Mouse (Mus musculus): ENCODE data around the gene Znrf2.
"Not testable (repeated sequence)": the region's sequence is repeated elsewhere in the genome, so short reads cannot be mapped to it uniquely, and the experiment has no call there.

Znrf2 gene

GRCm38 (mm10) chr6:54849179-54850156 lies 32.8 kb downstream of the Znrf2 start:
- DNase-seq (ENCODE audit: low read depth) = peak; percentile 79

GRCm38 (mm10) chr6:54851778-54852177 lies 35.1 kb downstream of the Znrf2 start:
- DNase-seq (ENCODE audit: low read depth) = peak; percentile 42

DNA sequence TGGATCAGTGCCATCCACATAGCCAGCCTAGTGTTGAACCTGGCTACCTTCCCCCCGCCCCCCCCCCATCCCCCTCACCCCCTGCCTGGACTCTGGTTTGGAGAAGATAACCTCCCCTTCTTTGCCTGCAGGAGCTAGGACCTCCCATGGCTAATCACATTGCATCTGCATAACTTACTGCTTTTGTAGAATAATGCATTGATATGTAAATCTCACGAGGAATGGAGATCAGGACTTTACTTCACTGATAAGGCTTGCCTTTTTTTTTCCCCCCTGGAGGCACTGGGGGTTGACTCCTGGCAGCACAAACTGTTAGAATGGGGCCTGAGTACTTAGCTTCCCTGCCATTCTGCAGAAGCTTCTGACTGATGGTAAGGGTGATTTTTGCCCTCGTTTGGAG lies 36.0 kb downstream of the Znrf2 start:
- DNase-seq (ENCODE audit: low read depth) = no peak

GRCm38 (mm10) chr6:54854859-54855258 lies 38.1 kb downstream of the Znrf2 start:
- peak; percentile 56 for DNase-seq (ENCODE audit: low read depth)

GRCm38 (mm10) chr6:54855801-54856583 lies 39.3 kb downstream of the Znrf2 start:
- no peak for DNase-seq (ENCODE audit: low read depth)

- not testable (repeated sequence) for DNase-seq (ENCODE audit: low read depth)
Observed at GRCm38 (mm10) chr6:54859159-54859558, 42.4 kb downstream of the Znrf2 start.

- no peak for DNase-seq (ENCODE audit: low read depth)
Observed at GRCm38 (mm10) chr6:54860180-54860579, 43.5 kb downstream of the Znrf2 start.

DNA sequence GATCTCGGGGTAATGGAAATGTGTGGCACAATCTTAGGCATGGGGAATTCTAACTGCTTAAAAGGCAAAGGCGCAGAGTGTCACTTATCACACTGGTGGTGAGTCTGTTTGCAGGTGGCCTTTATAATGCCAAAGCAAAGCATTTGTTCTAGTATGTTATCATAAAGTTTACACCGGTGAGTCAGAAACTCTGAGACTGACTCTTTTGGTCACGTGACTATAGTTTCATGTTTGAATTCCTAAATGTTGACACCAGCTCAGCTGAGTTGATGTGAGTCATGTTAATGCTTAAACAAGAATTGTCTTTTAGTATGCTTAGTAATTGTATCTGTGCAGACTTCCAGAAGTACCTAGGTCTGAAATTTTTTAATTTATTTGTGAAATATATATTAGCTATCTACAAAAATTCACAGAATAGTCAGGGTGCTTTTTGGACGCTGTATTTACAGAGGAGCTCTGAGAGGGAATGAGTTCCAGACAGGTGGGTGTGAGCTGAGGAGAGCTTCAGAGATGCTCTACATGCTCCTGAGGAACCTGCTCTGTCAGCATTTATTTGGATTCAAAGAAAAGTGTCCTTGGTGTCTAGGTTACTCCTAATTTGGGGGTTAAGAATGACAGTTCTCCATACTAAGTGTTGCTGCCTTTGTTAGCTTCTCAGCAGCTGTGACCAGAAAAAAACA lies 50.2 kb downstream of the Znrf2 start:
- peak; percentile 63 for DNase-seq (ENCODE audit: low read depth)

DNA sequence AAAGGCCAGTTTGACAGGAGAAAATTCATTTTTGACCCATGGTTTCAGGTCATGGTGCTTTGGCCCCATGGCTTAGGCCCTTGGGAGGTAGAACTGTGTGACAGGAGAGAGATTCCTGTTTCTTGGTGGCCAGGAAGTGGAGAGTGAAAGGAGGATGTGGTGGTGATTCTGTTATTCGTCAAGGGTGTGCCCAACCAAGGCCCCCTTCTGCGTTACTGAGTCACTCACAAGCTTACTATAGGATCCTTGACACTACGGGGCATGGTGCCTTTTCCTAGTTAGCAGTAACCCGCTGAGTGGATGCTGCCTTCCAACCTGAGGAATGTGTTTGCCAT lies 50.7 kb downstream of the Znrf2 start:
- DNase-seq (ENCODE audit: low read depth) = peak; percentile 67

GRCm38 (mm10) chr6:54873029-54873428 lies 56.3 kb downstream of the Znrf2 start:
- no peak for DNase-seq (ENCODE audit: low read depth)

DNA sequence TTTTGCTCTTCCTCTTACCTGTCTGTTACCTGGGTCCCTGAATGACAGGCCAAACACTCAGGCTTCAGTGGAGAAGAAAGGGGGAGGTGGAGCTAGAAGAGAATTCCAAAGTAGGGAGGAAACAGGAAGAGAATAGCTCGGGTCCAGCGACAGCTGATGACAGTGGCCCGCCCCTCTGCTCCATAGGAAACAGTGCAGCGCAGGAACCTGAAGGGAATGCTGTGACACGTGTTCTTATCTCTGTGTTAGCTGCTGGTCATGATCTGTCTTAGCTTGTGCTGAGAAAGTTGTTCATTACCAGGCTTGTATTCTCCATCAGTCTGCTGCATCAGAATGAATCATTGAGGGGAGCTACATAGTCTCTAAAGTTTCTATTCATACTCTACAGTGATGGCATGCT lies 60.1 kb downstream of the Znrf2 start:
- no peak for DNase-seq (ENCODE audit: low read depth)

GRCm38 (mm10) chr6:54877651-54878050 lies 60.9 kb downstream of the Znrf2 start:
- no peak for DNase-seq (ENCODE audit: low read depth)

GRCm38 (mm10) chr6:54878546-54878945 lies 61.8 kb downstream of the Znrf2 start:
- DNase-seq (ENCODE audit: low read depth) = no peak

DNA sequence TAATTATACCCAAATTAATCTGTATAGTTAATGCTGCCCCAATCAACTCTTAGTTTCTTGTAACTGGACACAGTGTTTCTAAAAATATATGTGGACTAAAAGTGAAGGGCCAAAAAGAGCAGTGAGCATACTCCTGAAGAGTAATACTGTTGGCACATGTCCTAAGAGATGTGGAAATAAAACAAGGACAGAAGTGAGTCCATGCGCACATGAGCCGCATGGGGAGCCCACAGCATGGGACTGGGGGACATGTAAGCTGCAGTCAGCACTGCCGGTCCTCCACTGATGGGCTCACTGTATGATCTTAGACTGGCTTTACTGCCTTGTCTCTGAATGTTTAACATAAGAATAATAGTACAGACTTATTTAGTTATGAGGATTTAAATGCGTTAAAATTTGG lies 63.4 kb downstream of the Znrf2 start:
- no peak for DNase-seq (ENCODE audit: low read depth)

DNA sequence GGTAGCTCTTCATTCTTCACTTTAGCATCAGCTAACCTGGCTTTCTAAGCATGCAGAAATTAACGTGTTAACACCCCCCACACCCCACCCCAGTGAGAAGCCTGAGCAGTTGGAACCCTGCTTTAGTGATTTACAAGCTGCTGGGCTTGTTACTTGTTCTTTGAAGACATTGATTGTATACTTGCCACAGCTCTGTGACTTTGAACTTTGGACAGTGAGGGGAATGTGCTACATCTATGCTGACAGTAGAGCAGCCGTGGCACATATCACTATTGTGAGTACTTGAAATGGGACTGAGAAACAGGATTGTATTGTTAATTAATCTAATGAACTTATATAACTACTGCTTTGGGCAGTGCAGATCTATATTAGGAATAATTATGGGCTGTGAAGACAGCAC lies 66.7 kb downstream of the Znrf2 start:
- no peak for DNase-seq (ENCODE audit: low read depth)

- DNase-seq (ENCODE audit: low read depth) = no peak
Observed at GRCm38 (mm10) chr6:54886195-54886594, 69.5 kb downstream of the Znrf2 start.

DNA sequence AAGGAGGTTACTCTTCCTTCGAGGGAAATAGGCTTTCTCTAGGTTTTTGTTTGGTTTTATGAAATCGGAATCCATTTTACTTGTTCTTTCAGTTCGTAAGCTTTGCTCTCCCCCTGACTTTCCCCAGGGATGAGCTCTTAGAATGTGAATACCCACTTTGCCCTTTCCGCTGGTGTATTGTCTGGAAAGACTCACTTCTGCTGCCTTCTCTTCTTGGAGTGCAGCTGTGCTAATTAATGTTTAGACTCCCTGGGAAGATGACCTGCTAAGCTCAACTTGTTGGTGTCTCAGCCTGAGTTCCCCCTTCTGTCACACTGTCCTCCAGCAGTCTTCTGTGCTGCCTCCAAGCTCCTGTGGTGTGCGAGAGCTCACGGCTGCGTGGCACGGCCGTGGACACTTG lies 73.5 kb downstream of the Znrf2 start:
- no peak for DNase-seq (ENCODE audit: low read depth)

DNA sequence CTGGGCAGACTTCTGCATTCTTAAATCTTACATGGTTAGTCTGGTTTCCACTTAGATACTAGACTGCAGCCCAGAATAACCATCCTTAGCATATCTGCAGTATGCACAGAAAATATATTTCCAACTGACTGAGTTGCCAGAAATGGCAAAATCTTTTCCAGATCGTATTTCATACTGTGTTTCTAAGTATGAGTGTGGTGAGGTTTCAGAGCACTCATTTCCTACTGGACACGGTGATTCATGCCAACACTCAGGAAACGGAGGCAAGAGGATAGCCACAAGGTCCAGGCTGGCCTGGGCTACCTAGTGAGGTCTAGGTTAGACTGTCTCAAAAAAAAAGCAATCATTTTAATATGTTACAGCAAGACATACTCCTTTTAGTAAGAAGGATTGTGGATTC lies 74.7 kb downstream of the Znrf2 start:
- no peak for DNase-seq (ENCODE audit: low read depth)

GRCm38 (mm10) chr6:54900256-54900655 lies 83.5 kb downstream of the Znrf2 start:
- no peak for DNase-seq (ENCODE audit: low read depth)

- DNase-seq (ENCODE audit: low read depth) = peak; percentile 40
Observed at GRCm38 (mm10) chr6:54902547-54902946, 85.8 kb downstream of the Znrf2 start.

- no peak for DNase-seq (ENCODE audit: low read depth)
Observed at GRCm38 (mm10) chr6:54906053-54907040, 89.6 kb downstream of the Znrf2 start.
